Mouse (Mus musculus): ENCODE results near the gene Cfap70. TPM values are rescaled to one million over a fixed set of nuclear protein-coding genes. Genes with fewer than 3 reads are reported as not detected.
A peak's percentile ranks its signal among the peaks of the same experiment; 100 is the strongest.

Cfap70 gene
- polyA plus RNA-seq, 1 experiment from 2014 or later = 1.7 TPM

GRCm38 (mm10) chr14:20371854-20372253, 80.2 kb downstream of the Cfap70 start:
- H3K9me3 ChIP-seq = no peaks in the 10 kb centered on the region
- no peak overlapping the region for H3K4me2 ChIP-seq
- no peaks in the 10 kb centered on the region for H3K4me1 ChIP-seq
- 90% methylated on average over 1 of the region's 1 CpGs for WGBS
- peaks cover 32% of the 10 kb centered on the region for H3K36me3 ChIP-seq (replicated peaks)
- H3K9ac ChIP-seq = no peak overlapping the region
- no peak overlapping the region for H3K4me3 ChIP-seq
- H3K27ac ChIP-seq = no peak overlapping the region
- ATAC-seq (replicated peaks) = no peak
- no peaks in the 10 kb centered on the region for H3K27me3 ChIP-seq (replicated peaks)

- H3K4me1 ChIP-seq = no peaks in the 10 kb centered on the region
- peaks cover 30% of the 10 kb centered on the region for H3K36me3 ChIP-seq (replicated peaks)
- H3K27me3 ChIP-seq (replicated peaks) = no peaks in the 10 kb centered on the region
- H3K27ac ChIP-seq = no peak overlapping the region
- H3K4me3 ChIP-seq = no peak overlapping the region
- no peak overlapping the region for H3K4me2 ChIP-seq
- no peak for ATAC-seq (replicated peaks)
- 92% methylated on average over 7 of the region's 7 CpGs for WGBS
- no peak overlapping the region for H3K9ac ChIP-seq
- no peaks in the 10 kb centered on the region for H3K9me3 ChIP-seq
Measured at GRCm38 (mm10) chr14:20370798-20371197, 81.2 kb downstream of the Cfap70 start.

GRCm38 (mm10) chr14:20368271-20368670, 83.8 kb downstream of the Cfap70 start:
- ATAC-seq (replicated peaks) = no peak
- Histone ChIP-seq H3K4me2 (no peak overlapping the region), H3K4me3 (no peak overlapping the region), H3K27me3 (replicated peaks) (no peaks in the 10 kb centered on the region), H3K27ac (no peak overlapping the region), H3K9me3 (no peaks in the 10 kb centered on the region), H3K9ac (no peak overlapping the region), H3K36me3 (replicated peaks) (peaks cover 33% of the 10 kb centered on the region), H3K4me1 (no peaks in the 10 kb centered on the region)
- 95% methylated on average over 3 of the region's 3 CpGs for WGBS

DNA sequence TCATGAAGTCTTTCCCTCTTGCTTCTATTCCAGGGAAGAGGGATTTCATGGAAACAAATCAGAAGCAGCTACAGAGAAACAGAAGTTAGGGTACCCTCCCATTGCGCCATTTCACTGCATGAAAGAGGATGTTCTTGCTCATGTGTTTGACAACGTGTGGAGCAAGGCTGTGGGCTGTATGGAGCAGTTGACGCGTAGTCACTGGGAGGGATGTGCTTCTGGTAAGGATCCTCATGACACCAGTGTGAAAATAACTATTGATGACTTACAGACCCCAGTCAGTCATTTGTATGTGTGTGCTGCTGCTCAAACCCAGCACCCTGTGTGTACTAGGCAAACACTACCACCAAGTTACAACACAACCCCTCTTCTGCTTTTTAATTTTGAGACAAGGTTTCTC, 88.8 kb downstream of the Cfap70 start:
- no peaks in the 10 kb centered on the region for H3K27me3 ChIP-seq (replicated peaks)
- H3K9me3 ChIP-seq = no peaks in the 10 kb centered on the region
- no peak overlapping the region for H3K4me3 ChIP-seq
- no peak for ATAC-seq (replicated peaks)
- no peak overlapping the region for H3K27ac ChIP-seq
- H3K4me2 ChIP-seq = no peak overlapping the region
- no peak overlapping the region for H3K9ac ChIP-seq
- H3K36me3 ChIP-seq (replicated peaks) = peaks cover 58% of the 10 kb centered on the region
- WGBS = 94% methylated on average over 4 of the region's 4 CpGs
- H3K4me1 ChIP-seq = no peaks in the 10 kb centered on the region

GRCm38 (mm10) chr14:20347991-20348541, 104.0 kb downstream of the Cfap70 start, which contains the start of the genes Ecd and Fam149b:
Gene Ecd (minus strand): TSS chr14:20348121.
Gene Fam149b (plus strand): TSS chr14:20348162.
- H3K36me3 ChIP-seq (replicated peaks) = peaks cover 6% of the 10 kb centered on the region; the same call in 1 of the 2 replicates
- H3K27me3 ChIP-seq (replicated peaks) = no peaks in the 10 kb centered on the region
- no peaks in the 10 kb centered on the region for H3K9me3 ChIP-seq
- H3K4me1 ChIP-seq = peaks cover 35% of the 10 kb centered on the region
- peak within 1 kb of the TSS; percentile 81 for H3K4me2 ChIP-seq
- WGBS = under 1% methylated on average over 42 of the region's 42 CpGs
- ATAC-seq (replicated peaks) = peak; percentile 99
- peak within 1 kb of the TSS; percentile 96 for H3K27ac ChIP-seq
- peak within 1 kb of the TSS; percentile 97 for H3K4me3 ChIP-seq
- H3K9ac ChIP-seq = peak within 1 kb of the TSS; percentile 99

DNA sequence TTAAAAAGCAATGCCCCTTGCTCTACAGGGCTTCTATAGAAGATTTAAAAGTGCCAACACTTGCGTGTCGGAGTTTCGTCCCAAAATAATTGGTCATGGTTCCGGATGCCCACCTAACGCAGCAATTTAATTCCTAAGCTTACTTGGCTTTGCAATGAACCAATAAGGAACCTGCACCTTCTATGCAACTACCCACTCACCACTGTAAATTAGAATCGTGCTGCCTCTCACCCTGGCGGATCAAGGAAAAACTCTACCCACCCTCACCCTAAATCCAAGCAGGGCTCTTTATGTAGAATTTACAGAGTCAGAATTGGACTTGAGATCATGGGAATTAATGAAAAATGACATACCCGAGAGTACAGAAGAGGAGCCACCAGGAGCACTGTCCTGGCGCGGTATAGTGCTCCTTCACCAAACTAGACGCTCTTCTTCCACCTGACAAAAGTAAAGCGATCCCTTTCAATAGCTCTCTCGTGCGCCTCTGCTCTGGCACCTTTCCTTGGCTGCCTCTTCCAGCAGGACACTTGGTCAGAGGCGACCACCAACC, 104.5 kb downstream of the Cfap70 start:
- H3K4me3 ChIP-seq = peak overlapping the region; percentile 97
- no peaks in the 10 kb centered on the region for H3K27me3 ChIP-seq (replicated peaks)
- H3K9ac ChIP-seq = peak overlapping the region; percentile 78
- no peaks in the 10 kb centered on the region for H3K9me3 ChIP-seq
- peaks cover 4% of the 10 kb centered on the region; the same call in 1 of the 2 replicates for H3K36me3 ChIP-seq (replicated peaks)
- peak overlapping the region; percentile 81 for H3K4me2 ChIP-seq
- ATAC-seq (replicated peaks) = peak; percentile 58
- WGBS = 5% methylated on average over 15 of the region's 15 CpGs
- peak overlapping the region; percentile 96 for H3K27ac ChIP-seq
- H3K4me1 ChIP-seq = peaks cover 35% of the 10 kb centered on the region

GRCm38 (mm10) chr14:20345885-20346284, 106.1 kb downstream of the Cfap70 start:
- no peak for ATAC-seq (replicated peaks)
- no peak overlapping the region for H3K9ac ChIP-seq
- no peaks in the 10 kb centered on the region for H3K9me3 ChIP-seq
- peaks cover 35% of the 10 kb centered on the region for H3K4me1 ChIP-seq
- H3K36me3 ChIP-seq (replicated peaks) = no peaks in the 10 kb centered on the region; the same call in 1 of the 2 replicates
- WGBS = 90% methylated on average over 9 of the region's 9 CpGs
- H3K4me2 ChIP-seq = no peak overlapping the region
- H3K27me3 ChIP-seq (replicated peaks) = no peaks in the 10 kb centered on the region
- no peak overlapping the region for H3K4me3 ChIP-seq
- no peak overlapping the region for H3K27ac ChIP-seq

Other genes starting within 250 kb of the Cfap70 start
- 0.17 TPM in 1 of 2 replicates, not detected in the other for gene Kcnk16, start 183.0 kb downstream of the Cfap70 start, polyA plus RNA-seq (2015; fragmentation: Nextera tagmentation; extraction: Ambion mirVana)
- gene Nudt13, start 157.5 kb downstream of the Cfap70 start, polyA plus RNA-seq (2015; fragmentation: Nextera tagmentation; extraction: Ambion mirVana) = 16.7 and 18.5 TPM in 2 replicates
- 49.2 and 54.3 TPM in 2 replicates for gene Ecd, start 104.1 kb downstream of the Cfap70 start, polyA plus RNA-seq (2015; fragmentation: Nextera tagmentation; extraction: Ambion mirVana)
- gene Fam149b, start 104.1 kb downstream of the Cfap70 start, polyA plus RNA-seq (2015; fragmentation: Nextera tagmentation; extraction: Ambion mirVana) = 47.3 and 48.4 TPM in 2 replicates
- 130 and 134 TPM in 2 replicates for gene Dnajc9, start 63.3 kb downstream of the Cfap70 start, polyA plus RNA-seq (2015; fragmentation: Nextera tagmentation; extraction: Ambion mirVana)
- gene Mrps16, start 58.6 kb downstream of the Cfap70 start, polyA plus RNA-seq (2015; fragmentation: Nextera tagmentation; extraction: Ambion mirVana) = 57.0 and 60.5 TPM in 2 replicates
- 13.1 and 13.5 TPM in 2 replicates for gene Anxa7, start 27.9 kb upstream of the Cfap70 start, polyA plus RNA-seq (2015; fragmentation: Nextera tagmentation; extraction: Ambion mirVana)
- 0.39 and 0.40 TPM in 2 replicates for gene Mss51, start 44.7 kb upstream of the Cfap70 start, polyA plus RNA-seq (2015; fragmentation: Nextera tagmentation; extraction: Ambion mirVana)
- 89.3 and 95.9 TPM in 2 replicates for gene Ppp3cb, start 94.3 kb upstream of the Cfap70 start, polyA plus RNA-seq (2015; fragmentation: Nextera tagmentation; extraction: Ambion mirVana)
- gene Usp54, start 188.8 kb upstream of the Cfap70 start, polyA plus RNA-seq (2015; fragmentation: Nextera tagmentation; extraction: Ambion mirVana) = 13.4 and 14.5 TPM in 2 replicates
- gene Myoz1, start 204.3 kb upstream of the Cfap70 start, polyA plus RNA-seq (2015; fragmentation: Nextera tagmentation; extraction: Ambion mirVana) = 0.17 and 0.50 TPM in 2 replicates
- 0.14 and 0.23 TPM in 2 replicates for gene Synpo2l, start 216.1 kb upstream of the Cfap70 start, polyA plus RNA-seq (2015; fragmentation: Nextera tagmentation; extraction: Ambion mirVana)
- 97.2 and 101 TPM in 2 replicates for gene Sec24c, start 222.1 kb upstream of the Cfap70 start, polyA plus RNA-seq (2015; fragmentation: Nextera tagmentation; extraction: Ambion mirVana)
- 30.0 and 30.7 TPM in 2 replicates for gene Fut11, start 242.7 kb upstream of the Cfap70 start, polyA plus RNA-seq (2015; fragmentation: Nextera tagmentation; extraction: Ambion mirVana)

All from midbrain, embryonic 15.5 days (tissue).